Mouse (Mus musculus) liver, postnatal 0 days (tissue): Measurements from ENCODE around the gene Faah. TPM values are rescaled to one million over a fixed set of nuclear protein-coding genes. Genes with fewer than 3 reads are reported as not detected.

Experiments used
- ATAC-seq: fragments of 200-750 bp; cut with Nextera tagmentation; 2 replicates; pipeline ENCODE4 v1.8.0; 2017; ENCODE audit warnings: mild to moderate bottlenecking, moderate library complexity
- DNase-seq: peaks from one replicate; pipeline ENCODE4 v3.0.0-alpha.2; 2016
- H3K27ac ChIP-seq: fragments of 300-500 bp; sonication (generic); 2 replicates; pipeline ENCODE4 v1.5.1; 2014; ENCODE audit warnings: antibody characterized with exemption, moderate library complexity, mild to moderate bottlenecking, low read depth
- H3K27me3 ChIP-seq: fragments of 300-500 bp; sonication (generic); 2 replicates; pipeline ENCODE4 v1.6.1; 2014; ENCODE audit warnings: low read length, control low read depth, mixed read lengths; ENCODE audit not compliant: insufficient read depth
- H3K36me3 ChIP-seq: fragments of 300-500 bp; sonication (generic); replicated peaks from 2 replicates; pipeline ENCODE4 v1.6.1; 2014; ENCODE audit warnings: mild to moderate bottlenecking, control low read depth, low read length, moderate library complexity, mixed read lengths; ENCODE audit not compliant: insufficient read depth
- H3K4me1 ChIP-seq: fragments of 300-500 bp; sonication (generic); 2 replicates; pipeline ENCODE4 v1.6.1; 2014; ENCODE audit warnings: antibody characterized with exemption, mild to moderate bottlenecking, control low read depth; ENCODE audit not compliant: insufficient read depth
- H3K4me2 ChIP-seq: fragments of 300-500 bp; sonication (generic); 2 replicates; pipeline ENCODE4 v1.6.1; 2014; ENCODE audit warnings: low read depth, mild to moderate bottlenecking, low read length, moderate library complexity, mixed read lengths
- H3K4me3 ChIP-seq: fragments of 300-500 bp; sonication (generic); 2 replicates; pipeline ENCODE4 v1.5.1; 2014; ENCODE audit warnings: low read depth, low read length
- H3K9ac ChIP-seq: fragments of 300-500 bp; sonication (generic); replicated peaks from 2 replicates; pipeline ENCODE4 v1.6.1; 2014; ENCODE audit warnings: mild to moderate bottlenecking, moderate library complexity
- H3K9me3 ChIP-seq: fragments of 300-500 bp; sonication (generic); 2 replicates; pipeline ENCODE4 v1.6.1; 2016; ENCODE audit warnings: mild to moderate bottlenecking, control low read depth, low read length, mixed read lengths
- CTCF ChIP-seq: sonication (generic); IDR thresholded peaks from 2 replicates; pipeline ENCODE4 v1.5.1; 2016; ENCODE audit warnings: antibody characterized with exemption, low read depth
- EP300 ChIP-seq: IDR thresholded peaks from 2 replicates; pipeline ENCODE4 v1.6.1; 2016; ENCODE audit warnings: antibody characterized with exemption, low read depth, mild to moderate bottlenecking
- WGBS: fragments of 180-500 bp; shearing (Covaris S2); extraction: QIAGEN DNeasy Blood & Tissue Kit; methylation state at CpG from one replicate; pipeline ENCODE4 v1.1.7; 2014; ENCODE audit not compliant: insufficient replicate concordance; 5-methylcytosine and 5-hydroxymethylcytosine counted together
- polyA plus RNA-seq: library from polyadenylated mRNA; unstranded; fragments of >200 nt; fragmentation: Nextera tagmentation; extraction: Ambion mirVana; gene quantifications from 2 replicates; pipeline ENCODE4 v1.2.1, GENCODE M21; 2015

The Faah gene
- polyA plus RNA-seq, 1 experiment from 2014 or later = 31.4 TPM

DNA sequence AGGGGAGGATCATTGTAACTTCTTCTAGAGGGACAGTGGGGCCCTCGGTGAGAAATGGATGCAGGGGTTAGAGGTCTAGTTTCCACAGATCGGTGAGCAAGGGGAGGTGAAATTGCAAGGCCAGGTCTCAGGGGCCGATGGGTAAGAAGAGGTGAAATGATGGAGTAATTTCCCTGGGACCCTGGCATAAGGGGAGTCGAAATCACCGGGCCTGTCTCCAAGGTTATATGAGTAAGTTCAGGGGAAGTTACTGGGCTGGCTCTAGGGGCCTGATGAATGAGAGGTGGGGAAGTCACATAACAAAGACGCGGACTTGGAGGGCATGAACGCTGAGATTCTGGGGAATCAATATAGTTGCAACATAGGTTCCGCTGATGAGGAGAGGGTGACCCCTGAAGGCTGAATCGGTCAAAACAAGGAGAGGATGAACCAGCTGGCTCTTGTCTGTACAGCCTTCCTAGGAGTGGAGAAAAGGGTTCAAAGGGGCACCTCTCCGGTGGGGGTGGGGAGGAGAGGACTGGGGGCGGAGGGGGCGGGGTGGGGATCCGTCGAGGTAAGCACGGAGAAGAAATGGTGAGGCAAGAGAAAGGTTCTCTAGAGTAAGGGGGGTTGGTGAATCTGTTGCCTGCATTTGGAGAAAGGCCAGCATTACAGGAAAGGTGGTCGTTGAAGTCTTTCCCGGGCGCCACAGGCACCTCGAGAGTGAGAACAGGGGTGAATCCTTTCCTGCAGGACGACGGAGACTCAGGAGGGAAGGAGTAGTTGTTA, 35.0 kb upstream of the Faah start:
- Histone ChIP-seq H3K4me2 (peak overlapping the region; percentile 84), H3K36me3 (no peaks in the 10 kb centered on the region; the same call in none of the 2 replicates), H3K27me3 (no peaks in the 10 kb centered on the region), H3K4me3 (peak overlapping the region; percentile 59), H3K9me3 (no peaks in the 10 kb centered on the region), H3K27ac (peak overlapping the region; percentile 87), H3K4me1 (peaks cover 10% of the 10 kb centered on the region), H3K9ac (peak overlapping the region; percentile 53)
- DNase-seq (peak; percentile 53), ATAC-seq (peak; percentile 55)
- 6% methylated on average over 22 of the region's 22 CpGs for WGBS
- TF ChIP-seq CTCF (peak; percentile 65), EP300 (no peak)

GRCm38 (mm10) chr4:116049211-116049610, 31.5 kb upstream of the Faah start:
- no peak overlapping the region for H3K4me3 ChIP-seq
- no peaks in the 10 kb centered on the region; the same call in none of the 2 replicates for H3K36me3 ChIP-seq
- DNase-seq (no peak), ATAC-seq (no peak)
- no peak overlapping the region for H3K27ac ChIP-seq
- 67% methylated on average over 3 of the region's 3 CpGs for WGBS
- no peaks in the 10 kb centered on the region for H3K9me3 ChIP-seq
- H3K9ac ChIP-seq = no peak overlapping the region
- no peaks in the 10 kb centered on the region for H3K27me3 ChIP-seq
- TF ChIP-seq EP300 (no peak), CTCF (no peak)
- peaks cover 10% of the 10 kb centered on the region for H3K4me1 ChIP-seq
- H3K4me2 ChIP-seq = no peak overlapping the region

GRCm38 (mm10) chr4:116048130-116048920, 30.6 kb upstream of the Faah start:
- no peak overlapping the region for H3K9ac ChIP-seq
- no peaks in the 10 kb centered on the region for H3K9me3 ChIP-seq
- H3K27me3 ChIP-seq = no peaks in the 10 kb centered on the region
- H3K36me3 ChIP-seq = no peaks in the 10 kb centered on the region; the same call in none of the 2 replicates
- H3K4me2 ChIP-seq = no peak overlapping the region
- no peak for DNase-seq
- no peak overlapping the region for H3K27ac ChIP-seq
- no peak for TF ChIP-seq CTCF
- no peak for ATAC-seq
- peaks cover 5% of the 10 kb centered on the region; the same call in 1 of the 2 replicates for H3K4me1 ChIP-seq
- 67% methylated on average over 7 of the region's 7 CpGs for WGBS
- no peak overlapping the region for H3K4me3 ChIP-seq

GRCm38 (mm10) chr4:116047681-116048080, 30.0 kb upstream of the Faah start:
- Histone ChIP-seq H3K4me3 (no peak overlapping the region), H3K27me3 (no peaks in the 10 kb centered on the region), H3K9me3 (no peaks in the 10 kb centered on the region), H3K9ac (no peak overlapping the region), H3K4me2 (no peak overlapping the region), H3K4me1 (peaks cover 5% of the 10 kb centered on the region; the same call in 1 of the 2 replicates), H3K36me3 (no peaks in the 10 kb centered on the region; the same call in none of the 2 replicates), H3K27ac (no peak overlapping the region)
- TF ChIP-seq CTCF = no peak
- TF ChIP-seq EP300 = no peak
- WGBS = 94% methylated on average over 1 of the region's 1 CpGs
- DNase-seq = no peak
- ATAC-seq = no peak

DNA sequence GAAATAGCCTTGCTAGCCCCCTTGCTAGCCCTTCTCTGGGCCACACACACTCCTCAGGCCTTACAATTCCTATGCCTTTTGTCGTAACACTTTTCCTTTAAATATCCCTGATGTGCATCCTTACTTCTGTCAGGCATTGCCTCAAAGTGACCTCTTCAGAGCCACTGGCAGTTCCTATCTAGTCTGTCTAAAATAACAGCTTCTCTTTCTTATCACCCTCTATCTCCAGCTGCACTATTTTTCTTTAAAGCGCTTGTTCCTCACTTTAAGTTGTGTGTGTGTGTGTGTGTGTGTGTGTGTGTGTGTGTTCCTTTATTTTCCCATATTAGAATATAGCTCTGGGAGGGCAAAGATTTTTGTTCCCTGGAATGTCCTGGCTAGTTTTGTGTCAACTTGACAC, 28.9 kb upstream of the Faah start:
- Histone ChIP-seq H3K27me3 (no peaks in the 10 kb centered on the region), H3K4me2 (no peak overlapping the region), H3K27ac (no peak overlapping the region), H3K4me3 (no peak overlapping the region), H3K36me3 (no peaks in the 10 kb centered on the region; the same call in none of the 2 replicates), H3K9ac (no peak overlapping the region), H3K9me3 (no peaks in the 10 kb centered on the region), H3K4me1 (no peaks in the 10 kb centered on the region)
- ATAC-seq (no peak), DNase-seq (no peak)
- TF ChIP-seq EP300 (no peak), CTCF (no peak)
- 74% methylated on average over 2 of the region's 2 CpGs for WGBS

GRCm38 (mm10) chr4:116042186-116042585, 24.5 kb upstream of the Faah start:
- 65% methylated on average over 3 of the region's 3 CpGs for WGBS
- Histone ChIP-seq H3K36me3 (no peaks in the 10 kb centered on the region; the same call in none of the 2 replicates), H3K4me1 (0 out of 2 replicates have a peak, but pooled peaks cover 5% of the 10 kb centered on the region), H3K27ac (no peak overlapping the region), H3K9ac (no peak overlapping the region), H3K4me2 (no peak overlapping the region), H3K27me3 (no peaks in the 10 kb centered on the region), H3K4me3 (no peak overlapping the region), H3K9me3 (no peaks in the 10 kb centered on the region)
- TF ChIP-seq EP300 (no peak), CTCF (peak; percentile 34; the same call in 1 of the 2 replicates)
- ATAC-seq = no peak
- DNase-seq = no peak
